Mouse (Mus musculus) liver, embryonic 14.5 days (tissue): Measurements from ENCODE around the gene Coq8b. TPM values are rescaled to one million over a fixed set of nuclear protein-coding genes. Genes with fewer than 3 reads are reported as not detected.

Experiments used
- ATAC-seq: fragments of 200-750 bp; cut with Nextera tagmentation; 2 replicates; pipeline ENCODE4 v1.8.0; 2017; ENCODE audit warnings: moderate number of reproducible peaks, mild to moderate bottlenecking, moderate library complexity; ENCODE audit not compliant: insufficient read depth
- DNase-seq, 3 experiments: peaks; one replicate each; pipeline ENCODE4 v3.0.0-alpha.2; 2012 to 2013; ENCODE audit warnings: low read depth in 3 of 3, low spot score in 3 of 3
- H3K27ac ChIP-seq: fragments of 300-500 bp; sonication (generic); 2 replicates; pipeline ENCODE4 v1.5.1; 2014; ENCODE audit warnings: moderate library complexity, mild to moderate bottlenecking, control low read depth, inconsistent platforms
- H3K27me3 ChIP-seq: fragments of 300-500 bp; sonication (generic); 2 replicates; pipeline ENCODE4 v1.6.1; 2014; ENCODE audit warnings: mild to moderate bottlenecking, low read length, moderate library complexity; ENCODE audit not compliant: control insufficient read depth, insufficient read depth
- H3K36me3 ChIP-seq: fragments of 300-500 bp; sonication (generic); replicated peaks from 2 replicates; pipeline ENCODE4 v1.6.1; 2014; ENCODE audit warnings: low read depth; ENCODE audit not compliant: control insufficient read depth, insufficient read depth
- H3K4me1 ChIP-seq, 2 experiments: fragments of 200-500 bp in 1 of 2; fragments of 300-500 bp in 1 of 2; sonication (generic) in 1 of 2; replicated peaks; 2 replicates each; pipeline ENCODE4 v1.6.1; 2012 to 2014; ENCODE audit warnings: antibody characterized with exemption in 1 of 2, inconsistent platforms in 1 of 2, low read length in 1 of 2; ENCODE audit not compliant: control insufficient read depth in 2 of 2, insufficient read depth in 2 of 2
- H3K4me2 ChIP-seq: fragments of 300-500 bp; sonication (generic); 2 replicates; pipeline ENCODE4 v1.6.1; 2014; ENCODE audit warnings: low read depth, mild to moderate bottlenecking, control low read depth, moderate library complexity
- H3K4me3 ChIP-seq, 2 experiments: fragments of 200-500 bp in 1 of 2; fragments of 300-500 bp in 1 of 2; sonication (generic) in 1 of 2; 2 replicates each; pipeline ENCODE4 v1.5.1; 2012 to 2014; ENCODE audit warnings: low read depth in 2 of 2, low read length in 2 of 2, mild to moderate bottlenecking in 2 of 2, control low read depth in 1 of 2, inconsistent platforms in 1 of 2, moderate library complexity in 1 of 2; ENCODE audit not compliant: insufficient read depth in 1 of 2
- H3K9ac ChIP-seq: fragments of 300-500 bp; sonication (generic); replicated peaks from 2 replicates; pipeline ENCODE4 v1.6.1; 2014; ENCODE audit warnings: mild to moderate bottlenecking, control low read depth, moderate library complexity
- H3K9me3 ChIP-seq: fragments of 300-500 bp; sonication (generic); 2 replicates; pipeline ENCODE4 v1.6.1; 2016; ENCODE audit warnings: low read length, mixed read lengths; ENCODE audit not compliant: control insufficient read depth
- CTCF ChIP-seq: IDR thresholded peaks from 2 replicates; pipeline ENCODE4 v1.5.1; 2016; ENCODE audit warnings: antibody characterized with exemption, low read depth, control low read depth
- EP300 ChIP-seq: IDR thresholded peaks from 2 replicates; pipeline ENCODE4 v1.6.1; 2016; ENCODE audit warnings: antibody characterized with exemption, low read depth
- WGBS: fragments of 180-500 bp; shearing (Covaris S2); extraction: QIAGEN DNeasy Blood & Tissue Kit; methylation state at CpG from one replicate; pipeline ENCODE4 v1.1.7; 2014; ENCODE audit not compliant: insufficient replicate concordance; 5-methylcytosine and 5-hydroxymethylcytosine counted together
- microRNA counts: library from miRNA; unstranded; fragments of <30 nt; microRNA quantifications from one replicate; lab custom pipeline; 2016
- microRNA-seq: library from miRNA; unstranded; fragments of <30 nt; microRNA quantifications from one replicate; pipeline ENCODE4, GENCODE M21; 2016
- polyA plus RNA-seq, 2 experiments: library from polyadenylated mRNA; depleted of rRNA in 1 of 2; stranded (reverse) in 1 of 2; unstranded in 1 of 2; fragments of >200 nt; fragmentation: Nextera tagmentation in 1 of 2; extraction: Ambion mirVana in 1 of 2; gene quantifications; 2 replicates each; pipeline versions ENCODE4 v1.2.1 to v1.2.3; 2012 to 2014

Gene Coq8b
- polyA plus RNA-seq, 2 experiments, result 9.3 to 17.7 TPM

GRCm38 (mm10) chr7:27300801-27301200 lies 68.0 kb downstream of the Coq8b start:
- ATAC-seq, result no peak
- TF ChIP-seq CTCF, result no peak
- no peak for TF ChIP-seq EP300

GRCm38 (mm10) chr7:27302172-27302571 lies 69.3 kb downstream of the Coq8b start:
- TF ChIP-seq EP300 (no peak), CTCF (peak; percentile 94)
- WGBS, result 10% methylated on average over 11 of the region's 11 CpGs
- H3K9me3 ChIP-seq, result no peaks in the 10 kb centered on the region
- H3K4me2 ChIP-seq, result no peak overlapping the region
- ATAC-seq (no peak), DNase-seq (peak in 1 of 3 experiments; percentile 43)
- H3K4me3 ChIP-seq, result no peak overlapping the region
- no peaks in the 10 kb centered on the region for H3K36me3 ChIP-seq
- no peaks in the 10 kb centered on the region for H3K27me3 ChIP-seq
- H3K9ac ChIP-seq, result no peak overlapping the region
- no peak overlapping the region for H3K27ac ChIP-seq
- no peaks in the 10 kb centered on the region for H3K4me1 ChIP-seq

More at GRCm38 (mm10) chr7:27300801-27301200, 68.0 kb downstream of the Coq8b start:
- Histone ChIP-seq H3K27ac (no peak overlapping the region), H3K4me1 (no peaks in the 10 kb centered on the region), H3K27me3 (no peaks in the 10 kb centered on the region), H3K36me3 (no peaks in the 10 kb centered on the region), H3K4me3 (no peak overlapping the region), H3K9ac (no peak overlapping the region), H3K9me3 (no peaks in the 10 kb centered on the region), H3K4me2 (no peak overlapping the region)
- WGBS, result 62% methylated on average over 5 of the region's 5 CpGs
- DNase-seq, result no peak

GRCm38 (mm10) chr7:27305091-27305730 lies 72.4 kb downstream of the Coq8b start:
- no peak for ATAC-seq
- H3K4me1 ChIP-seq, result no peaks in the 10 kb centered on the region
- H3K9me3 ChIP-seq, result no peaks in the 10 kb centered on the region
- WGBS, result 69% methylated on average over 17 of the region's 17 CpGs
- H3K4me2 ChIP-seq, result no peak overlapping the region
- no peak for TF ChIP-seq CTCF
- TF ChIP-seq EP300, result no peak
- H3K27me3 ChIP-seq, result peaks cover 10% of the 10 kb centered on the region
- H3K9ac ChIP-seq, result no peak overlapping the region
- H3K36me3 ChIP-seq, result no peaks in the 10 kb centered on the region
- DNase-seq, result no peak
- H3K4me3 ChIP-seq, result no peak overlapping the region
- H3K27ac ChIP-seq, result no peak overlapping the region

- Histone ChIP-seq H3K9me3 (no peaks in the 10 kb centered on the region), H3K27ac (no peak overlapping the region), H3K9ac (no peak overlapping the region), H3K4me2 (no peak overlapping the region), H3K4me3 (no peak overlapping the region), H3K4me1 (no peaks in the 10 kb centered on the region), H3K36me3 (no peaks in the 10 kb centered on the region), H3K27me3 (peaks cover 15% of the 10 kb centered on the region)
- WGBS, result 55% methylated on average over 24 of the region's 24 CpGs
- DNase-seq, result no peak
- no peak for ATAC-seq
- TF ChIP-seq CTCF (peak; percentile 87), EP300 (no peak)
Measured at GRCm38 (mm10) chr7:27306161-27307160, 73.6 kb downstream of the Coq8b start.

- Histone ChIP-seq H3K27me3 (peaks cover 15% of the 10 kb centered on the region), H3K4me1 (no peaks in the 10 kb centered on the region), H3K9me3 (no peaks in the 10 kb centered on the region), H3K27ac (no peak overlapping the region), H3K4me2 (no peak overlapping the region), H3K4me3 (no peak overlapping the region), H3K36me3 (no peaks in the 10 kb centered on the region), H3K9ac (no peak overlapping the region)
- 44% methylated on average over 9 of the region's 9 CpGs for WGBS
- ATAC-seq, result no peak
- TF ChIP-seq CTCF (peak; percentile 40), EP300 (no peak)
- DNase-seq, result no peak
Measured at GRCm38 (mm10) chr7:27307551-27307950, 74.7 kb downstream of the Coq8b start.

MicroRNA genes within 50 kb of the gene (microRNA counts, 519-probe panel; counts per million panel counts)
- 69.9 counts per million for microRNA mmu-miR-1191 (lab: Ali Mortazavi, UCI)

Small RNAs within 50 kb of the gene (microRNA-seq; reads per million reads assigned to microRNA genes)
- 11.8 reads per million, percentile 23 among the genes with 10 or more reads in this experiment for gene Mir1191

Other genes with a start within 250 kb of the Coq8b start
- gene Cyp2a12, start 203.9 kb upstream of the Coq8b start, polyA plus RNA-seq (2012; rRNA removed), result 2.0 and 2.5 TPM in 2 replicates
- gene Cyp2a12, start 203.9 kb upstream of the Coq8b start, polyA plus RNA-seq (2014; fragmentation: Nextera tagmentation; extraction: Ambion mirVana), result 1.8 and 2.6 TPM in 2 replicates
- 0.09 and 0.21 TPM in 2 replicates for gene Cyp2f2, start 113.1 kb upstream of the Coq8b start, polyA plus RNA-seq (2012; rRNA removed)
- gene Cyp2f2, start 113.1 kb upstream of the Coq8b start, polyA plus RNA-seq (2014; fragmentation: Nextera tagmentation; extraction: Ambion mirVana), result 0.32 and 0.45 TPM in 2 replicates
- gene Cyp2t4, start 79.3 kb upstream of the Coq8b start, polyA plus RNA-seq (2012; rRNA removed), result not detected in 2 replicates
- gene Cyp2t4, start 79.3 kb upstream of the Coq8b start, polyA plus RNA-seq (2014; fragmentation: Nextera tagmentation; extraction: Ambion mirVana), result not detected in 2 replicates
- 22.2 and 23.3 TPM in 2 replicates for gene Egln2, start 66.2 kb upstream of the Coq8b start, polyA plus RNA-seq (2012; rRNA removed)
- gene Egln2, start 66.2 kb upstream of the Coq8b start, polyA plus RNA-seq (2014; fragmentation: Nextera tagmentation; extraction: Ambion mirVana), result 11.7 and 13.8 TPM in 2 replicates
- gene Rab4b, start 54.1 kb upstream of the Coq8b start, polyA plus RNA-seq (2012; rRNA removed), result 15.2 and 15.9 TPM in 2 replicates
- 18.3 and 19.1 TPM in 2 replicates for gene Rab4b, start 54.1 kb upstream of the Coq8b start, polyA plus RNA-seq (2014; fragmentation: Nextera tagmentation; extraction: Ambion mirVana)
- 0.04 TPM in 2 replicates for gene Gm21983, start 51.9 kb upstream of the Coq8b start, polyA plus RNA-seq (2012; rRNA removed)
- 0.28 TPM in 1 of 2 replicates, not detected in the other for gene Gm21983, start 51.9 kb upstream of the Coq8b start, polyA plus RNA-seq (2014; fragmentation: Nextera tagmentation; extraction: Ambion mirVana)
- 0.55 and 0.67 TPM in 2 replicates for gene Mia, start 51.9 kb upstream of the Coq8b start, polyA plus RNA-seq (2012; rRNA removed)
- gene Mia, start 51.9 kb upstream of the Coq8b start, polyA plus RNA-seq (2014; fragmentation: Nextera tagmentation; extraction: Ambion mirVana), result 0.52 TPM in 1 of 2 replicates, not detected in the other
- gene BC024978, start 37.2 kb upstream of the Coq8b start, polyA plus RNA-seq (2012; rRNA removed), result 1.9 and 2.4 TPM in 2 replicates
- 0.56 and 0.59 TPM in 2 replicates for gene BC024978, start 37.2 kb upstream of the Coq8b start, polyA plus RNA-seq (2014; fragmentation: Nextera tagmentation; extraction: Ambion mirVana)
- gene Snrpa, start 36.8 kb upstream of the Coq8b start, polyA plus RNA-seq (2012; rRNA removed), result 77.6 and 93.3 TPM in 2 replicates
- gene Snrpa, start 36.8 kb upstream of the Coq8b start, polyA plus RNA-seq (2014; fragmentation: Nextera tagmentation; extraction: Ambion mirVana), result 82.6 and 90.6 TPM in 2 replicates
- gene Itpkc, start 4.4 kb upstream of the Coq8b start, polyA plus RNA-seq (2012; rRNA removed), result 2.0 and 2.3 TPM in 2 replicates
- gene Itpkc, start 4.4 kb upstream of the Coq8b start, polyA plus RNA-seq (2014; fragmentation: Nextera tagmentation; extraction: Ambion mirVana), result 1.3 and 1.5 TPM in 2 replicates
- gene Numbl, start 25.4 kb downstream of the Coq8b start, polyA plus RNA-seq (2012; rRNA removed), result 1.9 and 2.1 TPM in 2 replicates
- 0.72 and 0.83 TPM in 2 replicates for gene Numbl, start 25.4 kb downstream of the Coq8b start, polyA plus RNA-seq (2014; fragmentation: Nextera tagmentation; extraction: Ambion mirVana)
- 5.2 and 5.5 TPM in 2 replicates for gene Ltbp4, start 104.7 kb downstream of the Coq8b start, polyA plus RNA-seq (2012; rRNA removed)
- 2.5 and 3.0 TPM in 2 replicates for gene Ltbp4, start 104.7 kb downstream of the Coq8b start, polyA plus RNA-seq (2014; fragmentation: Nextera tagmentation; extraction: Ambion mirVana)
- gene Shkbp1, start 123.0 kb downstream of the Coq8b start, polyA plus RNA-seq (2012; rRNA removed), result 19.1 and 24.7 TPM in 2 replicates
- 11.8 and 15.1 TPM in 2 replicates for gene Shkbp1, start 123.0 kb downstream of the Coq8b start, polyA plus RNA-seq (2014; fragmentation: Nextera tagmentation; extraction: Ambion mirVana)
- gene Gm20479, start 124.4 kb downstream of the Coq8b start, polyA plus RNA-seq (2012; rRNA removed), result 0.09 and 0.40 TPM in 2 replicates
- not detected in 2 replicates for gene Gm20479, start 124.4 kb downstream of the Coq8b start, polyA plus RNA-seq (2014; fragmentation: Nextera tagmentation; extraction: Ambion mirVana)
- 0.06 TPM in 2 replicates for gene Sptbn4, start 214.7 kb downstream of the Coq8b start, polyA plus RNA-seq (2012; rRNA removed)
- gene Sptbn4, start 214.7 kb downstream of the Coq8b start, polyA plus RNA-seq (2014; fragmentation: Nextera tagmentation; extraction: Ambion mirVana), result 0.05 and 0.06 TPM in 2 replicates
- 673 and 878 TPM in 2 replicates for gene Blvrb, start 215.0 kb downstream of the Coq8b start, polyA plus RNA-seq (2012; rRNA removed)
- gene Blvrb, start 215.0 kb downstream of the Coq8b start, polyA plus RNA-seq (2014; fragmentation: Nextera tagmentation; extraction: Ambion mirVana), result 1,114 and 1,162 TPM in 2 replicates
- gene Sertad3, start 240.7 kb downstream of the Coq8b start, polyA plus RNA-seq (2012; rRNA removed), result 22.6 and 24.0 TPM in 2 replicates
- gene Sertad3, start 240.7 kb downstream of the Coq8b start, polyA plus RNA-seq (2014; fragmentation: Nextera tagmentation; extraction: Ambion mirVana), result 22.5 and 25.3 TPM in 2 replicates